Mouse (Mus musculus): ENCODE data around the gene Ccdc103.

Ccdc103 gene

DNA sequence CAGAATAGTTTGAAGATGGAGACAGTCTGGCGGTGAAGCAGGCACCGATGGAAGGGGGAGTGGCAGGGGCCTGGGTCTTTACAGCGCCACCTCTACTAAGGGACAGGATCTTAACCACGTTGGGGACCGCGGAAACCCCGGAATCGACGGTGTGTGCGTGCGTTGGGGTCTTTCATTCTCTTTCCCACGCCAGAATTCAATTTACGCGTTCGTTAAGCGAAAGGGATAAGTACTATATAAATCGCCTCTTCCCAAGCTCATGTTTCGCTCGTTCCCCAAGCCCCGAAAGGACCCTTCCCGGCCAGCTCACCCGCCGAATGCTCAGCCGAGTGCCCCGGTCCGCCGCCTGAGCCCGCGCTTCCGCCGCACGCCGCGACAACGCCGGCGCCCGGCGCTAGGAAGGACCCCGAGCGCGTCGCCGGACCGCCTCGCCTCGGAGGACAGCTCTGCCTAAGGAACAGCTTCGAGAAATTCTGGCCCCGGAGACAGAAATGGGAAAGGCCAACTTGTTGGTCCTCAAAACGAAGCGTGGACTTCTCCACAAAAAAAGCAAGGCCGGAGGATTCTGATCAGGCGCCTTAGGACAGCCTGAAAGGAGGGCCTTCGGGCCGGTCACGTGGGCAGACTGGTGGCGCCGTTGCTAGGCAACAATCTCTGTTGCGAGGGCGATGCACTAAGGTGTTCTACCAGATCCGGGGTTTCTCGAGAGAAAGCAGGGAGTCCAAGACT lies at the start of gene Ccdc103, which contains the start of gene Eftud2:
Gene Ccdc103, plus strand, starts transcription at position 620 of the 729 bp plus-strand sequence.
Gene Eftud2, minus strand, starts transcription at position 401 of the 729 bp plus-strand sequence.
- DNase-seq (ENCODE audit: low spot score in 2 of 2): peak; percentile 95 to 97

DNA sequence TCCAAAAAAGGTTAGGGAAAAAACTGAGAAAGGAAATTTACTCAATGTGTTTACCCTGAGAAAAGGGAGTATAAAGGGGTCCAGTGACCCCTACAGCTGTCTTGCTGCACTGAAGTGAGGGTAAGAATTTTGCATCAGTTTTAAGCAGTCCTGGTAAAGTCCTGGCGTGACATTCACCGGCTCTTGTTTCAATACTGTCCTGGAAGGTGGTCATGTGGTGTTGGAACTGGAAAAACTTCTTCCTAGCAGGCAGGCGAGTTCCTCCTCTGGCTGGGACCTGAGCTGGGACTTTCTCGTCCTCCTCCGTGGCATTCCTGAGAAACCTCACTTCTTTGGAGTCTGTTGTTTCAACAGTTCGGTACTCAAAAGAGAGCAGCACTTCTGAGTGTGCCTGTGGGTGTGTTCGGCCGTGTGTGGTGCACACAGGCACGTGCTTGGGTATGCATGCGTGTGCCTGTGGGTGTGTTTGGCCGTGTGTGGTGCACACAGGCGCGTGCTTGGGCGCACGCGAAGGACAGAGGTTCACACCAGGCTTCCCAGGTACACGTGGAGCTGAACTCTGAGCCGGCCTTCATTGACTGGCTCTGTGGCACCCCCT lies 48.2 kb upstream of the Ccdc103 start:
- DNase-seq (ENCODE audit: low spot score in 2 of 2): no peak

- DNase-seq (ENCODE audit: low spot score in 2 of 2): no peak
These were observed 46.8 kb upstream of the Ccdc103 start for GRCm38 (mm10) chr11:102834219-102834618.

DNA sequence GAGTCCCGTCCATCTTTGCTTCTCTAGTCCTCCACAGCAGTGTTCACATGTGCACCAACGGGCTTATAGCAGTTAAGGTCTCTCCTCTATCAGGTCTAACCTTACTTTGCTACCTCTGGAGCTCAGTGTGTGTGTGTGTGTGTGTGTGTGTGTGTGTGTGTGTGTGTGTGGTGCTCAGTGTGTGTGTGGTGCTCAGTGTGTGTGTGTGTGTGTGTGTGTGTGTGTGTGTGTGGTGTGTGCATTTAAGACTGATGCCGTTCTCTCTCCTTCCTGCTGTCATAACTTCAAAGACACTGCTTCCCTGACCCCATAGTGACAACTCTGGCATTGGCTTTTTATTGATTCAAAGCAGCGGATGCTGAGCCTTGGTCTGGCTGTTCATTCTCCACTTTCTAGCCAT lies 45.5 kb upstream of the Ccdc103 start, which contains the start of gene Higd1b:
Gene Higd1b, plus strand, starts transcription at position 301 of the 400 bp plus-strand sequence.
- DNase-seq (ENCODE audit: low spot score in 2 of 2): no peak

DNA sequence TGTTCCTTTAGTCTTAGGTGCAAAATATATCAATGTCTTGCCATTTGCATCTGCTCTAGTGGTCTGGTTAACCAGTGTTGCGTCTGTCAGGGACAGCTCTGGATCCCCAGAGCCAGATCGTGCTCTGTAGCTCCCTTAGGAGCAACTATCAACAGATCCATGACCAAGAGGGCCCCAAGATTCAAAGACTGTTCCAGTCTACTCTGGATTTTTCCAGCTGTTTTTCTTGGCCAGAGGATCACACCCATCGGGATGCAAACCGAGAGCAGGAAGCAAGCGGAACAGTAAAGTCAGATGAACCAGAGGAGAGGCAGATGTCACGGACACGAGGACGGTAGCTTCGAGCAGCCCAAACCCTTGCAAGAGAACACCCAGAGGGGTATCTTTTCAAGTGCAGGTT lies 44.9 kb upstream of the Ccdc103 start:
- no peak for DNase-seq (ENCODE audit: low spot score in 2 of 2)

GRCm38 (mm10) chr11:102837385-102837784 lies 43.6 kb upstream of the Ccdc103 start:
- DNase-seq (ENCODE audit: low spot score in 2 of 2): no peak

GRCm38 (mm10) chr11:102838126-102838525 lies 42.9 kb upstream of the Ccdc103 start:
- DNase-seq (ENCODE audit: low spot score in 2 of 2): no peak

- DNase-seq (ENCODE audit: low spot score in 2 of 2): no peak
These were observed 42.3 kb upstream of the Ccdc103 start for GRCm38 (mm10) chr11:102838616-102839150.

GRCm38 (mm10) chr11:102845926-102846325 lies 35.1 kb upstream of the Ccdc103 start:
- no peak for DNase-seq (ENCODE audit: low spot score in 2 of 2)

DNA sequence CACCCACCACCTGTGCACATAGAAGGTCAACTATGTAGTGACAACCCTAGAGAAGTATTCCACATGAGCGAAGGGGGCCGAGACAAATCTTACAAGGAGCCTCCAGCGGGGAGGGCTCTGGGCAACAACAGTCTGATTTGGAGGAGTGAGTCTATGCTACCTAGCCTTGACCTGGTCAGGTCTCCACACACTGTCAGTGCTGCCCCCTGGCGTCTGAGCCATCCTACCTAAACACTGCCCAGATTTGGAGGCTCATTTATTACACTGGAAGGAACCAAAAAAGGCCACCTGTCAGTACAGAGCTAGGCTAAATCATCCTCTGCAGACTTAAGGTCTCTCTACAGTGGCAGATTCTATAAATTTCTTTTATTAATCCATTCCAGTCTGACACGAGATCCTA lies 29.1 kb upstream of the Ccdc103 start:
- peak in 1 of 2 experiments; percentile 38 for DNase-seq (ENCODE audit: low spot score in 2 of 2)

DNA sequence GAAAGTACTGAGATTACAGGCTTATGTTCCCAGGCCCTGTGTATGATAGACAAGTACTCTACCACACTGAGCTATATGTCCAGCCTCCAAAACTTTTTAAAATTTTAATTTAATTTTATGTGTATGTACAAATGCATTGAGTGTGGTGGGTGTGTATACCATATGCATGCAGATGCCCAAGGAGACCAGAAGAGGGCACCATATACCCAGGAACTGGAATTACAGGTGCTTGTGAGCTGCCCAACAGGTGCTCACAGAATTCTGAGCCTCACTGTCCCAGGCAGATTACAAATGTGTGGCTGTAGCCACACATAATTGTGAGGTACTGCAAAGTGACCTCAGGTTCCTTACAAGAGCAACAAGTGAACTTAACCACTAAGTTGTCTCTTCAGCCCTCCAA lies 27.2 kb upstream of the Ccdc103 start:
- DNase-seq (ENCODE audit: low spot score in 2 of 2): no peak

GRCm38 (mm10) chr11:102855941-102856340 lies 25.1 kb upstream of the Ccdc103 start:
- DNase-seq (ENCODE audit: low spot score in 2 of 2): no peak

DNA sequence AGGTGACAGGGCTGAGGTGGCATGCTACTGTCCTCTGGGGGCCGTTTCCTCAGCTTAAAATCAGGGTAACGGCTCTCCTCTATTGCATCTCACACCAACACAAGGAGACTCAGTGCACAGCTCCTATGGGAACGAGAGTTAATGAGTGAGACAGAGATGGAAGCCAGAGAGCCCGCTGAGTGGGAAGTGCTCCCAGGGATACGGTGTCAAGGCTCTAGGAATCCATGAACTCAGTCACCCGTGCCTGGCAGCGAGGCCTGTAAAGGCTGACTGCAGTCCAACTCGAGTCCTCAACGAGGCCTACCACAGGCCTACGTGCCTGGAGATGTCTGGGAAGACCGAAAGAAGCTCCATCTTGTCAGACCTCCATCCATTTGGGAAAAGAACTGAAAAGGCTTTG lies 22.1 kb upstream of the Ccdc103 start:
- peak in 1 of 2 experiments; percentile 28 for DNase-seq (ENCODE audit: low spot score in 2 of 2)

DNA sequence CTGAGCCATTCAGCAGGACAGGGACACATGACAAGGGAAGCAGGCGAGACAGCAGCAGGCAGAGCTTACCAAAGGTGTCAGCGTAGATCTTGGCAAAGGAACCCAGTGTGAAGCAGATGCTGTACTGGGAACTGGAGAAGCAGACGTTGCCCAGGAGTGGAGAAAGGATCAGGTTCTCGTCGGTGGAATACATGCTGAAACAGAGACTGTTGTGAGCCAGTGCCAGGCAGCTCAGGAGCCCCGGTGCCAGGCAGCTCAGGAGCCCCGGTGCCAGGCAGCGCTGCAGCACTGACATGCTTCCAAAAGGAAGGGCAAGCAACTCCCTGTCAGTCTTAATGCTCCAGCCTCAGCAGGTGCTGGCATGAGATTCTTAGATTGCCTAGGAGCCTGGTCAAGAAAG lies 21.1 kb upstream of the Ccdc103 start:
- DNase-seq (ENCODE audit: low spot score in 2 of 2): peak; percentile 47 to 67

GRCm38 (mm10) chr11:102864272-102864671 lies 16.7 kb upstream of the Ccdc103 start:
- DNase-seq (ENCODE audit: low spot score in 2 of 2): peak; percentile 41 to 70

- peak; percentile 57 to 77 for DNase-seq (ENCODE audit: low spot score in 2 of 2)
These were observed 6.1 kb upstream of the Ccdc103 start for GRCm38 (mm10) chr11:102874801-102875334.

DNA sequence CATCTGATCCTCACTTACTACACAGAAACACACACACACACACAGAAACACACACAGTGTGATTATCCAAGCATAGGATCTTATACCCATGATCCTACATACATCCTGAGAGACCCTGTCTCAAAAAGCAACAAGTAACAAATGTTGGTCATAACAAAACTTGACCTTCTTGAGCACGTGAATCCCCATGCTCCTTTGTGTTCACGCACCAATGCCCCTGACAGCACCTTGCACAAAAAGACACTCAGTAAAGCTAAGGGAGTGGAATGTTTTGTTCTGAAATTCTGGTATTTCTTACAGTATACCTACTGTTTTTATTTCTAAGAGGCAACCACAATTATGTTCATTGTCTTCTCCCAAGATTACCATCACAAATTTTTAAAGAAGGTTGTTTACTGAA lies 1.4 kb upstream of the Ccdc103 start:
- no peak for DNase-seq (ENCODE audit: low spot score in 2 of 2)

GRCm38 (mm10) chr11:102881314-102882198 lies 552 bp downstream of the Ccdc103 start:
- DNase-seq (ENCODE audit: low spot score in 2 of 2): no peak

GRCm38 (mm10) chr11:102884616-102885219 lies 3.7 kb downstream of the Ccdc103 start, which contains the start of gene Fam187a:
Fam187a (plus strand) TSS chr11:102885169.
- DNase-seq (ENCODE audit: low spot score in 2 of 2): no peak

DNA sequence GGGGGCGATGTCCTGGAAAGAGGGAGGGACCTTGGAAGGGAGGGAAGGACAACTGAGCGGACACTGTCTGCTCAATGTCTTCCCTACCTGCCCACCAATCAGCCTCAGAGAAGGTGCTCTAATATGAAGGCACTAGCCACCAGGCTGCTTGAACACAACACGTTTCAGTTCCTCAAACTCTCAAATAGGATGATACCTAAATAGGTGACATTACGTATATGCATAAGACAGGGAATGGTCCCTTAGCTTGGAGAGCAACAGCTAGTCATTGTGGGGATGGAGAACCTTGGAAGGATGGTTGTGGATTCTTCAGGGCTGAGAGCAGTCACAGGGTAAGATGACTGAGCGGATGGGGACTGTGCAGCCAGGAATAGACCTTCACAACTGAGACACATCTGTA lies 6.4 kb downstream of the Ccdc103 start:
- DNase-seq (ENCODE audit: low spot score in 2 of 2): no peak

- DNase-seq (ENCODE audit: low spot score in 2 of 2): peak; percentile 62 to 66
These were observed 7.1 kb downstream of the Ccdc103 start for GRCm38 (mm10) chr11:102888135-102888534.

Measured in frontal cortex, postnatal 36 days (tissue).